Mouse (Mus musculus) liver, adult 2 months (tissue): ENCODE results near the gene Mtor. TPM values are rescaled to one million over a fixed set of nuclear protein-coding genes. Genes with fewer than 3 reads are reported as not detected.

ENCODE experiments used
- DNase-seq: peaks from one replicate; pipeline ENCODE4 v3.0.0-alpha.2; 2011; ENCODE audit warnings: low read depth, low spot score; ENCODE audit errors: extremely low read depth
- H3K27ac ChIP-seq: fragments of 200-500 bp; replicated peaks from 2 replicates; pipeline ENCODE4 v1.5.1; 2012; ENCODE audit warnings: low read depth, mild to moderate bottlenecking, control low read depth, inconsistent platforms, low read length; ENCODE audit not compliant: insufficient read depth
- H3K27me3 ChIP-seq: fragments of 200-500 bp; 2 replicates; pipeline ENCODE4 v1.6.1; 2012; ENCODE audit warnings: mild to moderate bottlenecking, moderate library complexity, low read length, inconsistent platforms; ENCODE audit not compliant: control insufficient read depth, insufficient read depth
- H3K36me3 ChIP-seq: fragments of 200-500 bp; 2 replicates; pipeline ENCODE4 v1.6.1; 2012; ENCODE audit warnings: low read length, inconsistent platforms; ENCODE audit not compliant: control insufficient read depth, insufficient read depth
- H3K4me1 ChIP-seq: fragments of 200-500 bp; 2 replicates; pipeline ENCODE4 v1.6.1; 2011; ENCODE audit warnings: low read length; ENCODE audit not compliant: control insufficient read depth, insufficient read depth
- H3K4me3 ChIP-seq: fragments of 200-500 bp; 2 replicates; pipeline ENCODE4 v1.5.1; 2011; ENCODE audit warnings: low read depth, mild to moderate bottlenecking, control low read depth, low read length, moderate library complexity; ENCODE audit not compliant: insufficient read depth
- H3K79me2 ChIP-seq: fragments of 200-500 bp; 2 replicates; pipeline ENCODE4 v1.6.1; 2012; ENCODE audit warnings: inconsistent platforms, mild to moderate bottlenecking, low read length, moderate library complexity; ENCODE audit not compliant: control insufficient read depth, insufficient read depth
- H3K9ac ChIP-seq: fragments of 200-500 bp; 2 replicates; pipeline ENCODE4 v1.6.1; 2012; ENCODE audit warnings: low read depth, mild to moderate bottlenecking, control low read depth, inconsistent platforms, low read length
- CTCF ChIP-seq: fragments of 200-500 bp; IDR thresholded peaks from 2 replicates; pipeline ENCODE4 v1.5.1; 2011; ENCODE audit warnings: low read depth, low read length, control low read depth
- POLR2A ChIP-seq: fragments of 200-500 bp; IDR thresholded peaks from 2 replicates; pipeline ENCODE4 v1.6.1; 2011; ENCODE audit warnings: low read length, control low read depth; ENCODE audit not compliant: insufficient read depth; ENCODE audit errors: extremely low read depth
- WGBS: fragments of 180-500 bp; shearing (Covaris S2); methylation state at CpG from one replicate; pipeline ENCODE4 v1.1.7; 2018; 5-methylcytosine and 5-hydroxymethylcytosine counted together
- polyA plus RNA-seq: library from polyadenylated mRNA; depleted of rRNA; stranded (reverse); fragments of >200 nt; gene quantifications from 2 replicates; pipeline ENCODE4 v1.2.3, GENCODE M21; 2012
- total RNA-seq: library from RNA; depleted of rRNA; stranded (reverse); fragments of >200 nt; gene quantifications from 2 replicates; pipeline ENCODE4 v1.2.3, GENCODE M21; 2014

The Mtor gene
- total and polyA plus RNA-seq, 2 experiments: 11.7 to 18.5 TPM

DNA sequence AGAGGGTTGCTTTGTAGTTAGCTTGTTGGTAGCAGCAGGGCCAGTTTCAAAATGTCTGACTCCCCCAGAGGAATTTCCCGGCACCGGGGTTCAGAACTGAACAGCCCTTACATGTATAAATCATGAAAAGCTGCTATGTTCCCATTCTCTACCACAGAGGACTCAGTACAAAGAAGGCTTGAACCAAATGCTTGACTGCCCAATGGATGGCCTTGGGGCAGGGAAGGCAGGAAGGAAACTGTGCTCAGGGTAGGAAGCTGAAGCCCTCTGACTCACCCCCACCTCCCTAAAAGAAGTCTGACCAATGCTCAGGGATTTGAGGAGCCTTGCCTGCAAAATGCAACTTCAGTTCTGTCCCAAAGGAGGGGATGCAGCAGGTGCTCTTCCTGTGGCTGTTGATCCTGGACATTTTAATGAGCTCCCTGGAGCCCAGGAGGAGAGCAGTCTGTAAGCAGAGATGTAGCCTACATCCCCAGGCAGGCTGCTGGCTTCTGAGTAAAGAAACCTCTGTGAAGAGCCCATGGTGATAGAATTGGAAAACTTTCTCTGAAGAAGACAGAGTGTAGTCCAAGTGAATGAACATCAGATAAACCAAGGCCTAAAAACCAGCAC lies 33.3 kb downstream of the Mtor start:
- Histone ChIP-seq H3K27ac (no peak overlapping the region), H3K36me3 (peaks cover 71% of the 10 kb centered on the region), H3K9ac (no peak overlapping the region), H3K4me3 (no peak overlapping the region), H3K79me2 (no peaks in the 10 kb centered on the region), H3K27me3 (no peaks in the 10 kb centered on the region), H3K4me1 (no peaks in the 10 kb centered on the region)
- 81% methylated on average over 2 of the region's 2 CpGs for WGBS
- TF ChIP-seq CTCF: no peak
- no peak for TF ChIP-seq POLR2A
- DNase-seq: no peak

DNA sequence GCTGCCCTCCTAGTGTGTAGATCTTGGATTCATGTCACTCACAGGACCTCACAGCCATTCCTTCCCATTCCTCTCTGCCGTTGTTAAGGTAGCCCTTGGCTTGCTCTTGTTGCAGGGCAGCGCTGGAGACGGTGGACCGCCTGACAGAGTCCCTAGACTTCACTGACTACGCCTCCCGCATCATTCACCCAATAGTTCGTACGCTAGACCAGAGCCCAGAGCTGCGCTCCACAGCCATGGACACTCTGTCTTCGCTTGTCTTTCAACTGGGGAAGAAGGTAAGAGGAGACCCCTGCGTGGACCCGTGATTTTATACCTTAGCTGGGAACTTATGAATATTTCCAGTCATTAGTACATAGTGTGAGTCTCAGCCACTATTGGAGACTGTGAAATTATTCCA lies 36.1 kb downstream of the Mtor start:
- Histone ChIP-seq H3K36me3 (peaks cover 82% of the 10 kb centered on the region), H3K9ac (no peak overlapping the region), H3K27me3 (no peaks in the 10 kb centered on the region), H3K4me1 (no peaks in the 10 kb centered on the region), H3K4me3 (no peak overlapping the region), H3K79me2 (no peaks in the 10 kb centered on the region), H3K27ac (no peak overlapping the region)
- DNase-seq: no peak
- 97% methylated on average over 12 of the region's 12 CpGs for WGBS
- TF ChIP-seq CTCF: no peak
- no peak for TF ChIP-seq POLR2A

DNA sequence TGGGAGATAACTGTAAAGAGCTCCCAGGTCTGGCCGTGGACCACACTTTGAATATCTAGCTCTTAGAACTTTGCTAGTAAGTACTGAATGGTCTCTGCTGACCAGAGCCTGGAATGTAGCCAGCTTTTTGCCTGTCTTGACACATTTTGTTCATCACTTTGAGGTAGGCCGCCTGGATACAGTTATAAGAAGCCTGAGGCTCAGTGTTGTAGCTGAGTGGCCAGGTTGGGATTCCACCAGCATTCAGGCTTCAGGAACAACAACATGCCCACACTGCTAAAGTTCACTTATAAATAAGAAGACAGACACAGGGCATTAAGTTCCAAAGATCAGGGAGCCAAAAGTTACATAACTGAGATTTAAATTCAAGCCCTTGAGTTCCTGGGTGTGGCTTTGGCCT lies 39.4 kb downstream of the Mtor start:
- DNase-seq: no peak
- Histone ChIP-seq H3K4me1 (no peaks in the 10 kb centered on the region), H3K27ac (no peak overlapping the region), H3K9ac (no peak overlapping the region), H3K27me3 (no peaks in the 10 kb centered on the region), H3K36me3 (peaks cover 74% of the 10 kb centered on the region), H3K79me2 (no peaks in the 10 kb centered on the region), H3K4me3 (no peak overlapping the region)
- 81% methylated on average over 2 of the region's 2 CpGs for WGBS
- TF ChIP-seq POLR2A: no peak

DNA sequence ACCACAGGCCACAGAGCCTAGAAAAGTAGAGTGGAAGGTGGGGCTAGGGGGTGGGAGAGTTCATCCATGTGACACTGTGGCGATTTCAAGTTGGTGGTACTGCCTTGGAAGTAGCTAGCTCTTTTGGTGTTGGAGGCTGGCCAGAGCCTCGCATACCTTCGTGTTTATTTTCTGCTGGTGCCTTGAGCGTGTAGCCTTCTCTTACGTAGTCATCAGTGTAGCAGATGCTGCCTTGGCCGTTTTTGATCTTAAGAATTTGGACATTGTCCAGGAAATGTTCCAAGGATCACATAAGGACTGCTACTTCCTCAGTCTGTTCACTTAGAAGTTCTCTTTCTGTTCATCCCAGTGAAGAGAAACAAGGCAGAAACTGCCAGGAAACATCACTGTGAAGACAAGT lies 42.1 kb downstream of the Mtor start:
- no peak overlapping the region for H3K9ac ChIP-seq
- H3K79me2 ChIP-seq: no peaks in the 10 kb centered on the region
- H3K27me3 ChIP-seq: no peaks in the 10 kb centered on the region
- H3K4me3 ChIP-seq: no peak overlapping the region
- peaks cover 56% of the 10 kb centered on the region for H3K36me3 ChIP-seq
- no peak for DNase-seq
- TF ChIP-seq POLR2A: no peak
- no peak for TF ChIP-seq CTCF
- no peak overlapping the region for H3K27ac ChIP-seq
- 78% methylated on average over 6 of the region's 6 CpGs for WGBS
- H3K4me1 ChIP-seq: no peaks in the 10 kb centered on the region

DNA sequence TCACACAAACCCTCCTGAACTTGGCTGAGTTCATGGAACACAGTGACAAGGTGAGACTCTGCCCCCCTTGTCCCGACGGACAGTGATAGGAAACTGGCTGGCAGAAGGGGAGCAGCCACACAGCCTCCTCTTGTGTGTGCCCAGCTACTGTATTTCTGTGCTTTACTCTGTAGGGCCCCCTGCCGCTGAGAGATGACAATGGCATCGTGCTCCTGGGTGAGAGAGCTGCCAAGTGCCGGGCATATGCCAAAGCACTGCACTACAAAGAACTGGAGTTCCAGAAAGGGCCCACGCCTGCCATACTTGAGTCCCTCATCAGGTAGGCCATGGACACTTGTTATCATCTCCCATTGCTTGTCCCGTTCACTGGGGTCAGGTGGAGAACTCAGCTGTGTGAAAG lies 43.0 kb downstream of the Mtor start:
- no peak overlapping the region for H3K27ac ChIP-seq
- no peak for DNase-seq
- H3K27me3 ChIP-seq: no peaks in the 10 kb centered on the region
- no peaks in the 10 kb centered on the region for H3K79me2 ChIP-seq
- H3K9ac ChIP-seq: no peak overlapping the region
- H3K4me3 ChIP-seq: no peak overlapping the region
- 91% methylated on average over 7 of the region's 7 CpGs for WGBS
- no peaks in the 10 kb centered on the region for H3K4me1 ChIP-seq
- H3K36me3 ChIP-seq: peaks cover 48% of the 10 kb centered on the region
- TF ChIP-seq POLR2A (no peak), CTCF (no peak)

DNA sequence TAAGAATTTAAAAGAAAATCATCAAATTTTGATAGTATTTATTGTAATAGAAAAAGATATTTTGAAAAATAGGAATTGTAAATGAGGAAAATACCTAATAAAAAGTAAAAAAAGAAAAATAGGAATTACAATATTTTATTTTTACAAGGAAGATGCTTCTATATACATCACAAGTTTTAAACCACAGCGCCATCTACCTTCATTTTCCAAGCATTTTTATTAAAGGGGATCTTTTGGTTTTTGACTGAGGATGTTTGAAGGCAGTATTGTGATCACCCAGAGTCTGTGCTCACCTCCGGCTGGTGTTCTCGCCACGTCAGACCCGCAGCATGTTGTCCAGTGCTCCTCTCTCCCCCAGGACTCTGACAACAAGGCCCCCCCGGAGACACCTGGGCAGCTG lies 46.7 kb downstream of the Mtor start:
- Histone ChIP-seq H3K9ac (no peak overlapping the region), H3K79me2 (no peaks in the 10 kb centered on the region), H3K4me3 (no peak overlapping the region), H3K27ac (no peak overlapping the region), H3K27me3 (no peaks in the 10 kb centered on the region), H3K4me1 (no peaks in the 10 kb centered on the region), H3K36me3 (peaks cover 26% of the 10 kb centered on the region; the same call in 1 of the 2 replicates)
- no peak for TF ChIP-seq POLR2A
- TF ChIP-seq CTCF: no peak
- WGBS: 95% methylated on average over 6 of the region's 6 CpGs
- no peak for DNase-seq
